Mouse (Mus musculus): ENCODE measurements around the gene App. TPM values are rescaled to one million over a fixed set of nuclear protein-coding genes. Genes with fewer than 3 reads are reported as not detected.

The App gene
- total RNA-seq, 2 experiments from 2014 or later, result 63.2 to 121 TPM

- no peak for ATAC-seq (replicated peaks; ENCODE audit: poor library complexity, severe bottlenecking)
These were observed 135.5 kb downstream of the App start for GRCm38 (mm10) chr16:85037969-85038644.

GRCm38 (mm10) chr16:85035815-85036214, 137.8 kb downstream of the App start:
- no peak for ATAC-seq (replicated peaks; ENCODE audit: poor library complexity, severe bottlenecking)

DNA sequence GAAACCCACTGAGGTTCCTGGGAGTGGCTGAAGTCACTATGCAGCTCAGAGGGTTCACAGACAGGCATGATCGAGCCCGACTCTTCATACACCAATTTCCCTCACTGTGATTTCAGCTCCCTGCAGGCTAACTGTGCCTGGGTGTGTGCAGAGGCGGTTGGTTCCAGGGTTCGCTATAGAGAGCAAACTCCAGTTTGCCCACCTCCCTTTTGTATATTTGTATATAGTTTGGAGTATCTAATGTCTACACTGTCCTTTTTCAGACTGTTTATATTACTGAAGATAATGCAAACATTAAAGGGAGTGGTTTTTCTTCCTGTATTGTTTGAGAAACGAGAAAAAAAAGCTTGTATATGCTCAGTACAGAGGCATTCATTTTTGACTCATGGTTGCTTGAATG, 139.8 kb downstream of the App start:
- no peak for ATAC-seq (replicated peaks; ENCODE audit: poor library complexity, severe bottlenecking)

DNA sequence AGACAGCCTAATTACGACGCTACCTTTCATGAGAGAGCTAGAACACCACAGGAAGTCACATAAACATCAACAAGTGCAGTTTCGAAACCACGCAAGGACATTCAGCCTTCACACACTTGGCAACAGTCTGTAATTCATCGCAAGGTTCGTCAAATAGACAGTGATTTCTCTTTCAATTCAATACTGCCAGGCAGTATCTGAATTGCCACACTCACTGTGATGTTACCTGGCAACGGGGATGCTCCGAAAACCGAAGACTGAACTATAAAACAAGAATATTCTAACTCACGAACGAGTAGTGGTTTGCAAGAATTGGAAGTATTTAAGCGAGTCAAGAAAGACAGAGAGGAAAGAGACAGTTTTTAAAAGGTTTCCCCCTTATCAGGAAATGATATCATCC, 142.8 kb downstream of the App start:
- ATAC-seq (replicated peaks; ENCODE audit: poor library complexity, severe bottlenecking), result no peak

GRCm38 (mm10) chr16:85028396-85028795, 145.2 kb downstream of the App start:
- ATAC-seq (replicated peaks; ENCODE audit: poor library complexity, severe bottlenecking), result no peak

- no peak for ATAC-seq (replicated peaks; ENCODE audit: poor library complexity, severe bottlenecking)
These were observed 148.9 kb downstream of the App start for GRCm38 (mm10) chr16:85024706-85025105.

GRCm38 (mm10) chr16:85023106-85023505, 150.5 kb downstream of the App start:
- no peak for ATAC-seq (replicated peaks; ENCODE audit: poor library complexity, severe bottlenecking)

- ATAC-seq (replicated peaks; ENCODE audit: poor library complexity, severe bottlenecking), result no peak
These were observed 152.8 kb downstream of the App start for GRCm38 (mm10) chr16:85020696-85021323.

- ATAC-seq (replicated peaks; ENCODE audit: poor library complexity, severe bottlenecking), result no peak
These were observed 154.3 kb downstream of the App start for GRCm38 (mm10) chr16:85019273-85019672.

GRCm38 (mm10) chr16:85017845-85018244, 155.7 kb downstream of the App start:
- ATAC-seq (replicated peaks; ENCODE audit: poor library complexity, severe bottlenecking), result no peak

DNA sequence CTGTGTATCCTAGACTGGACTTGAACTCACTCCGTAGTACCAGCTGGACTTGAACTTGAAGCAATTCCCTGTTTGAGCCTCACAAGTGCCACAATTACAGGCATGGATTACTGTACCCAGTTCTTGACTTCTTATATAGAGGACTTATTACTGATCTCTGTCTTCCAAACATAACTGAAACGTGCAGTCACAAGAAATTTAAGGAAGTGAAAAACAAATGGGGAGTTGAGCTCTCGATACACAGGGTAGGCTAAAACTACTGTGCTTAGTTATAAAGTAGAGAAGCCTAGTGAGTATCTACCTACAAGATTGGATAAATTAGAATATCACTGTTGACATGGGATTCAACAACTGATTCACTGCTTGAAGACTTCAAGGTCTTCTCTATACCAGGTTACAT, 160.9 kb downstream of the App start:
- ATAC-seq (replicated peaks; ENCODE audit: poor library complexity, severe bottlenecking), result no peak; the same call in 1 of the 2 replicates

- no peak for ATAC-seq (replicated peaks; ENCODE audit: poor library complexity, severe bottlenecking)
These were observed 161.4 kb downstream of the App start for GRCm38 (mm10) chr16:85012172-85012571.

DNA sequence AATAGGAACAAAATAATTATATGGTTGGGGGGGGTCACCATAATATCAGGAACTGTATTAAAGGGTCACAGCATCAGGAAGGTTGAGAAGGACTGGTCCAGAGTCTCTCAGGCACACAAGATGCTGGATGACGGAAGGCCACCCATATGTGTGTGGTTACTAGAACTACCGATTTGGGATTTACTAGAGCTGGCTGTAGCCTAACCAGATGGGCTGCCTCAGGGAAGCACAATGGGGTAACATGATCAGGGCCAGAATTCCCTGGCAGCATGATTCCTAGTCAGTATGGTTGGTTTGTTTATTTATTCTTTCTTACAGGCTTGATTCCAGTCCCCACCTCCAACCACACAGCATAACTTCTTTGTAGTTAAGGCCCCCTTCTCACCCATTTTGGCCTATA, 162.9 kb downstream of the App start:
- no peak for ATAC-seq (replicated peaks; ENCODE audit: poor library complexity, severe bottlenecking)

- ATAC-seq (replicated peaks; ENCODE audit: poor library complexity, severe bottlenecking), result no peak
These were observed 164.5 kb downstream of the App start for GRCm38 (mm10) chr16:85008866-85009645.

GRCm38 (mm10) chr16:85001939-85002556, 171.5 kb downstream of the App start:
- ATAC-seq (replicated peaks; ENCODE audit: poor library complexity, severe bottlenecking), result no peak

- peak; percentile 93 for ATAC-seq (replicated peaks; ENCODE audit: poor library complexity, severe bottlenecking)
These were observed 173.3 kb downstream of the App start for GRCm38 (mm10) chr16:85000304-85000703.

GRCm38 (mm10) chr16:84997551-84997950, 176.0 kb downstream of the App start:
- ATAC-seq (replicated peaks; ENCODE audit: poor library complexity, severe bottlenecking), result no peak

DNA sequence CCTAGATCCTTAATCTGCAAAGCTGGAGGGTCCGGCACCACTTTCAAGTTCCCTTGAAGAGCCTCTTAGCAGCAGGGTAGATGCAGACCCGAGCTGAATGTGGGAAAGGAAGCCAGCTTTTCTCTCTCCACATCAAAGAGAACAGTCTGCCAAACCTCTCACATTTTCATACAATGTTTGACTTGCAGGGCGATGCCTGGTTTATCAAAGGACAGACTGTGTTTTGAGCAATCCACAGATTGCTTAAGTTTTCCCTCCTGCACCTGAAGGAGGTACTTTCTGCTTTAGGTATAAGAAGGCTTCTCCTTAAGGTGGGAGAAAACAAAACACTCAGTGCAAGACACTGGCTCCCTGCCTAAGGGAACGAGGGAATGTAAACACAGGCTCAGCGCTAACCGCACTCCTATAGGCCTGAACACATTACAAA, 178.1 kb downstream of the App start:
- no peak for ATAC-seq (replicated peaks; ENCODE audit: poor library complexity, severe bottlenecking)

- ATAC-seq (replicated peaks; ENCODE audit: poor library complexity, severe bottlenecking), result no peak
These were observed 180.7 kb downstream of the App start for GRCm38 (mm10) chr16:84992888-84993287.

GRCm38 (mm10) chr16:84991011-84991410, 182.6 kb downstream of the App start:
- ATAC-seq (replicated peaks; ENCODE audit: poor library complexity, severe bottlenecking), result no peak

DNA sequence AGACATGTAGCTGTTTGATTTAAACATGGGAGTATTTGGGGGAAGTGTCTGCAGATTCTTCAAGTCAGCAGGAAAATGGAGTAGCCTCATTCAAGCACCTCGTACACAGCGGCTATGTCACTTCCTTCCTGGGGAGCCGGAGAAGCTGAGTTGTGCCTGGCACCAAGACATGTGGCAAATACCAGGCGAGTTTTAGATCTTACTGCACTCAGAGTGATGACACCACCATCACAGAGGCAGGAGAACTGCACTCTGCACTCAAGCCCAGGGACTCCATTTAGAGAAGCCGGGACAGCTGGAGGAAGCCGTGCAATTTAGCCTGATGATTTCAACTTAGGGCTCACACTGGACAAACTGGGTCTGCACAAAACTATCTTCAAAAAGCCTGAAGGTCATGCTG, 183.6 kb downstream of the App start:
- peak; percentile 88 for ATAC-seq (replicated peaks; ENCODE audit: poor library complexity, severe bottlenecking)

All from granulocyte monocyte progenitor cell, adult 5-6 weeks (primary cell).